Mouse (Mus musculus): ENCODE results near the gene Plekha7. TPM values are rescaled to one million over a fixed set of nuclear protein-coding genes. Genes with fewer than 3 reads are reported as not detected.

The Plekha7 gene
- polyA plus RNA-seq, 1 experiment from 2014 or later: 0.23 TPM

- Histone ChIP-seq H3K27ac (no peak overlapping the region), H3K79me2 (ENCODE audit: inconsistent target) (no peaks in the 10 kb centered on the region), H3K36me3 (ENCODE audit: inconsistent target) (no peaks in the 10 kb centered on the region), H3K4me3 (ENCODE audit: inconsistent target) (no peak overlapping the region)
- WGBS (ENCODE audit: missing documents): 22% methylated on average over 11 of the region's 11 CpGs
Observed at GRCm38 (mm10) chr7:116230811-116231609, 77.2 kb downstream of the Plekha7 start.

- Histone ChIP-seq H3K79me2 (ENCODE audit: inconsistent target) (no peaks in the 10 kb centered on the region), H3K4me3 (ENCODE audit: inconsistent target) (no peak overlapping the region), H3K27ac (no peak overlapping the region), H3K36me3 (ENCODE audit: inconsistent target) (no peaks in the 10 kb centered on the region)
- 92% methylated on average over 7 of the region's 7 CpGs for WGBS (ENCODE audit: missing documents)
Observed at GRCm38 (mm10) chr7:116226877-116227282, 81.3 kb downstream of the Plekha7 start.

- H3K4me3 ChIP-seq (ENCODE audit: inconsistent target): no peak overlapping the region
- no peaks in the 10 kb centered on the region for H3K79me2 ChIP-seq (ENCODE audit: inconsistent target)
- H3K27ac ChIP-seq: no peak overlapping the region
- 95% methylated on average over 6 of the region's 6 CpGs for WGBS (ENCODE audit: missing documents)
- H3K36me3 ChIP-seq (ENCODE audit: inconsistent target): no peaks in the 10 kb centered on the region
Observed at GRCm38 (mm10) chr7:116226316-116226715, 81.9 kb downstream of the Plekha7 start.

GRCm38 (mm10) chr7:116224543-116224942 lies 83.6 kb downstream of the Plekha7 start:
- H3K79me2 ChIP-seq (ENCODE audit: inconsistent target): no peaks in the 10 kb centered on the region
- H3K4me3 ChIP-seq (ENCODE audit: inconsistent target): no peak overlapping the region
- no peaks in the 10 kb centered on the region for H3K36me3 ChIP-seq (ENCODE audit: inconsistent target)
- no peak overlapping the region for H3K27ac ChIP-seq
- WGBS (ENCODE audit: missing documents): 80% methylated on average over 2 of the region's 2 CpGs

- Histone ChIP-seq H3K4me3 (ENCODE audit: inconsistent target) (no peak overlapping the region), H3K27ac (no peak overlapping the region), H3K36me3 (ENCODE audit: inconsistent target) (no peaks in the 10 kb centered on the region), H3K79me2 (ENCODE audit: inconsistent target) (no peaks in the 10 kb centered on the region)
- WGBS (ENCODE audit: missing documents): 96% methylated on average over 13 of the region's 14 CpGs
Observed at GRCm38 (mm10) chr7:116223010-116223783, 85.0 kb downstream of the Plekha7 start.

- Histone ChIP-seq H3K79me2 (ENCODE audit: inconsistent target) (no peaks in the 10 kb centered on the region), H3K4me3 (ENCODE audit: inconsistent target) (no peak overlapping the region), H3K36me3 (ENCODE audit: inconsistent target) (no peaks in the 10 kb centered on the region), H3K27ac (no peak overlapping the region)
- WGBS (ENCODE audit: missing documents): 55% methylated on average over 7 of the region's 8 CpGs
Observed at GRCm38 (mm10) chr7:116222288-116223009, 85.7 kb downstream of the Plekha7 start.

- H3K79me2 ChIP-seq (ENCODE audit: inconsistent target): no peaks in the 10 kb centered on the region
- no peak overlapping the region for H3K4me3 ChIP-seq (ENCODE audit: inconsistent target)
- no peak overlapping the region for H3K27ac ChIP-seq
- 8% methylated on average over 7 of the region's 7 CpGs for WGBS (ENCODE audit: missing documents)
- H3K36me3 ChIP-seq (ENCODE audit: inconsistent target): no peaks in the 10 kb centered on the region
Observed at GRCm38 (mm10) chr7:116221883-116222282, 86.3 kb downstream of the Plekha7 start.

- WGBS (ENCODE audit: missing documents): 95% methylated on average over 12 of the region's 12 CpGs
- Histone ChIP-seq H3K79me2 (ENCODE audit: inconsistent target) (no peaks in the 10 kb centered on the region), H3K4me3 (ENCODE audit: inconsistent target) (no peak overlapping the region), H3K27ac (no peak overlapping the region), H3K36me3 (ENCODE audit: inconsistent target) (no peaks in the 10 kb centered on the region)
Observed at GRCm38 (mm10) chr7:116220103-116220707, 88.0 kb downstream of the Plekha7 start.

GRCm38 (mm10) chr7:116217747-116218146 lies 90.4 kb downstream of the Plekha7 start:
- 92% methylated on average over 7 of the region's 7 CpGs for WGBS (ENCODE audit: missing documents)

GRCm38 (mm10) chr7:116211904-116212303 lies 96.3 kb downstream of the Plekha7 start:
- no peak overlapping the region for H3K27ac ChIP-seq
- H3K4me3 ChIP-seq (ENCODE audit: inconsistent target): no peak overlapping the region
- 88% methylated on average over 9 of the region's 9 CpGs for WGBS (ENCODE audit: missing documents)
- no peaks in the 10 kb centered on the region for H3K36me3 ChIP-seq (ENCODE audit: inconsistent target)
- H3K79me2 ChIP-seq (ENCODE audit: inconsistent target): no peaks in the 10 kb centered on the region

More at GRCm38 (mm10) chr7:116217747-116218146, 90.4 kb downstream of the Plekha7 start:
- no peak overlapping the region for H3K27ac ChIP-seq
- H3K36me3 ChIP-seq (ENCODE audit: inconsistent target): no peaks in the 10 kb centered on the region
- no peak overlapping the region for H3K4me3 ChIP-seq (ENCODE audit: inconsistent target)
- no peaks in the 10 kb centered on the region for H3K79me2 ChIP-seq (ENCODE audit: inconsistent target)

GRCm38 (mm10) chr7:116209926-116210631 lies 98.1 kb downstream of the Plekha7 start:
- WGBS (ENCODE audit: missing documents): 70% methylated on average over 10 of the region's 10 CpGs
- H3K4me3 ChIP-seq (ENCODE audit: inconsistent target): no peak overlapping the region
- H3K36me3 ChIP-seq (ENCODE audit: inconsistent target): no peaks in the 10 kb centered on the region
- no peak overlapping the region for H3K27ac ChIP-seq
- H3K79me2 ChIP-seq (ENCODE audit: inconsistent target): no peaks in the 10 kb centered on the region

GRCm38 (mm10) chr7:116208880-116209279 lies 99.3 kb downstream of the Plekha7 start:
- H3K4me3 ChIP-seq (ENCODE audit: inconsistent target): no peak overlapping the region
- WGBS (ENCODE audit: missing documents): 86% methylated on average over 8 of the region's 8 CpGs
- H3K36me3 ChIP-seq (ENCODE audit: inconsistent target): no peaks in the 10 kb centered on the region
- no peak overlapping the region for H3K27ac ChIP-seq
- H3K79me2 ChIP-seq (ENCODE audit: inconsistent target): no peaks in the 10 kb centered on the region

GRCm38 (mm10) chr7:116206806-116207571 lies 101.2 kb downstream of the Plekha7 start:
- Histone ChIP-seq H3K79me2 (ENCODE audit: inconsistent target) (no peaks in the 10 kb centered on the region), H3K27ac (no peak overlapping the region), H3K36me3 (ENCODE audit: inconsistent target) (no peaks in the 10 kb centered on the region), H3K4me3 (ENCODE audit: inconsistent target) (no peak overlapping the region)
- WGBS (ENCODE audit: missing documents): 41% methylated on average over 7 of the region's 7 CpGs
